Mouse (Mus musculus) stomach, embryonic 16.5 days (tissue): ENCODE measurements around the gene Cdyl2. TPM values are rescaled to one million over a fixed set of nuclear protein-coding genes. Genes with fewer than 3 reads are reported as not detected.

Experiments used
- ATAC-seq: fragments of 200-750 bp; cut with Nextera tagmentation; 2 replicates; pipeline ENCODE4 v1.8.0; 2017; ENCODE audit warnings: moderate number of reproducible peaks, moderate TSS enrichment; ENCODE audit not compliant: insufficient read depth, low FRiP score
- H3K27ac ChIP-seq: fragments of 300-500 bp; sonication (generic); 2 replicates; pipeline ENCODE4 v1.5.1; 2014; ENCODE audit warnings: low read length
- H3K27me3 ChIP-seq: fragments of 300-500 bp; sonication (generic); 2 replicates; pipeline ENCODE4 v1.6.1; 2014; ENCODE audit warnings: low read length, control low read depth, mixed read lengths; ENCODE audit not compliant: control insufficient read depth, insufficient read depth
- H3K36me3 ChIP-seq: fragments of 300-500 bp; sonication (generic); 2 replicates; pipeline ENCODE4 v1.6.1; 2014; ENCODE audit warnings: low read length; ENCODE audit not compliant: control insufficient read depth, insufficient read depth
- H3K4me1 ChIP-seq: fragments of 300-500 bp; sonication (generic); 2 replicates; pipeline ENCODE4 v1.6.1; 2014; ENCODE audit warnings: low read length, control low read depth, mixed read lengths; ENCODE audit not compliant: control insufficient read depth, insufficient read depth
- H3K4me2 ChIP-seq: fragments of 300-500 bp; sonication (generic); 2 replicates; pipeline ENCODE4 v1.6.1; 2014; ENCODE audit warnings: low read depth, low read length, mixed read lengths
- H3K4me3 ChIP-seq: fragments of 300-500 bp; sonication (generic); replicated peaks from 2 replicates; pipeline ENCODE4 v1.5.1; 2014; ENCODE audit warnings: mild to moderate bottlenecking, low read length
- H3K9ac ChIP-seq: fragments of 300-500 bp; sonication (generic); 2 replicates; pipeline ENCODE4 v1.6.1; 2014; ENCODE audit warnings: low read length
- H3K9me3 ChIP-seq: fragments of 300-500 bp; sonication (generic); replicated peaks from 2 replicates; pipeline ENCODE4 v1.6.1; 2016; ENCODE audit warnings: low read length, control low read depth; ENCODE audit not compliant: control insufficient read depth
- WGBS: fragments of 180-500 bp; shearing (Covaris S2); extraction: QIAGEN DNeasy Blood & Tissue Kit; methylation state at CpG from one replicate; pipeline ENCODE4 v1.1.7; 2014; 5-methylcytosine and 5-hydroxymethylcytosine counted together
- polyA plus RNA-seq: library from polyadenylated mRNA; unstranded; fragments of >200 nt; fragmentation: Nextera tagmentation; extraction: Ambion mirVana; gene quantifications from 2 replicates; pipeline ENCODE4 v1.2.1, GENCODE M21; 2015

Cdyl2 gene
- polyA plus RNA-seq, 1 experiment from 2014 or later = 4.4 TPM

- no peaks in the 10 kb centered on the region for H3K4me1 ChIP-seq
- ATAC-seq = no peak
- H3K4me3 ChIP-seq = no peak overlapping the region
- H3K27me3 ChIP-seq = no peaks in the 10 kb centered on the region
- H3K9ac ChIP-seq = no peak overlapping the region
- H3K36me3 ChIP-seq = no peaks in the 10 kb centered on the region
- H3K27ac ChIP-seq = no peak overlapping the region
- 90% methylated on average over 1 of the region's 1 CpGs for WGBS
- H3K4me2 ChIP-seq = no peak overlapping the region
- no peaks in the 10 kb centered on the region for H3K9me3 ChIP-seq
These were observed 56.6 kb downstream of the Cdyl2 start for GRCm38 (mm10) chr8:116676174-116676573.

- Histone ChIP-seq H3K4me1 (no peaks in the 10 kb centered on the region), H3K9ac (no peak overlapping the region), H3K36me3 (no peaks in the 10 kb centered on the region), H3K27ac (no peak overlapping the region), H3K4me2 (no peak overlapping the region), H3K27me3 (no peaks in the 10 kb centered on the region), H3K9me3 (no peaks in the 10 kb centered on the region), H3K4me3 (no peak overlapping the region)
- ATAC-seq = no peak
- 73% methylated on average over 10 of the region's 10 CpGs for WGBS
These were observed 58.6 kb downstream of the Cdyl2 start for GRCm38 (mm10) chr8:116673966-116674805.

GRCm38 (mm10) chr8:116673493-116673892 is 59.3 kb downstream of the Cdyl2 start:
- H3K27me3 ChIP-seq = no peaks in the 10 kb centered on the region
- no peaks in the 10 kb centered on the region for H3K36me3 ChIP-seq
- no peak overlapping the region for H3K27ac ChIP-seq
- H3K9me3 ChIP-seq = peaks cover 4% of the 10 kb centered on the region; the same call in 1 of the 2 replicates
- ATAC-seq = no peak
- H3K4me3 ChIP-seq = no peak overlapping the region
- WGBS = 79% methylated on average over 8 of the region's 8 CpGs
- H3K4me2 ChIP-seq = no peak overlapping the region
- no peaks in the 10 kb centered on the region for H3K4me1 ChIP-seq
- H3K9ac ChIP-seq = no peak overlapping the region

GRCm38 (mm10) chr8:116673052-116673451 is 59.7 kb downstream of the Cdyl2 start:
- Histone ChIP-seq H3K4me2 (no peak overlapping the region), H3K4me1 (no peaks in the 10 kb centered on the region), H3K9me3 (peaks cover 4% of the 10 kb centered on the region; the same call in 1 of the 2 replicates), H3K36me3 (no peaks in the 10 kb centered on the region), H3K9ac (no peak overlapping the region), H3K27ac (no peak overlapping the region), H3K4me3 (no peak overlapping the region), H3K27me3 (no peaks in the 10 kb centered on the region)
- 85% methylated on average over 4 of the region's 4 CpGs for WGBS
- no peak for ATAC-seq

GRCm38 (mm10) chr8:116671543-116671942 is 61.2 kb downstream of the Cdyl2 start:
- WGBS = 61% methylated on average over 5 of the region's 5 CpGs
- H3K9ac ChIP-seq = no peak overlapping the region
- no peaks in the 10 kb centered on the region for H3K27me3 ChIP-seq
- H3K4me1 ChIP-seq = no peaks in the 10 kb centered on the region
- no peak for ATAC-seq
- no peak overlapping the region for H3K4me3 ChIP-seq
- no peak overlapping the region for H3K27ac ChIP-seq
- H3K9me3 ChIP-seq = peaks cover 4% of the 10 kb centered on the region; the same call in 1 of the 2 replicates
- no peaks in the 10 kb centered on the region for H3K36me3 ChIP-seq
- no peak overlapping the region for H3K4me2 ChIP-seq

- WGBS = 79% methylated on average over 7 of the region's 7 CpGs
- Histone ChIP-seq H3K9ac (no peak overlapping the region), H3K4me2 (no peak overlapping the region), H3K27ac (no peak overlapping the region), H3K4me1 (no peaks in the 10 kb centered on the region), H3K27me3 (no peaks in the 10 kb centered on the region), H3K36me3 (no peaks in the 10 kb centered on the region), H3K4me3 (no peak overlapping the region), H3K9me3 (peaks cover 4% of the 10 kb centered on the region; the same call in 1 of the 2 replicates)
- ATAC-seq = no peak
These were observed 62.2 kb downstream of the Cdyl2 start for GRCm38 (mm10) chr8:116670604-116671003.

GRCm38 (mm10) chr8:116668977-116669376 is 63.8 kb downstream of the Cdyl2 start:
- peaks cover 4% of the 10 kb centered on the region; the same call in 1 of the 2 replicates for H3K9me3 ChIP-seq
- H3K27me3 ChIP-seq = no peaks in the 10 kb centered on the region
- H3K4me2 ChIP-seq = no peak overlapping the region
- H3K9ac ChIP-seq = no peak overlapping the region
- no peak overlapping the region for H3K4me3 ChIP-seq
- no peak overlapping the region for H3K27ac ChIP-seq
- 97% methylated on average over 7 of the region's 7 CpGs for WGBS
- ATAC-seq = no peak
- no peaks in the 10 kb centered on the region for H3K36me3 ChIP-seq
- no peaks in the 10 kb centered on the region for H3K4me1 ChIP-seq

- no peak overlapping the region for H3K9ac ChIP-seq
- H3K9me3 ChIP-seq = peaks cover 4% of the 10 kb centered on the region; the same call in 1 of the 2 replicates
- H3K4me1 ChIP-seq = no peaks in the 10 kb centered on the region
- no peaks in the 10 kb centered on the region for H3K27me3 ChIP-seq
- no peaks in the 10 kb centered on the region for H3K36me3 ChIP-seq
- ATAC-seq = no peak
- H3K4me3 ChIP-seq = no peak overlapping the region
- H3K27ac ChIP-seq = no peak overlapping the region
- no peak overlapping the region for H3K4me2 ChIP-seq
- WGBS = 71% methylated on average over 11 of the region's 11 CpGs
These were observed 65.9 kb downstream of the Cdyl2 start for GRCm38 (mm10) chr8:116666781-116667325.

- H3K9ac ChIP-seq = no peak overlapping the region
- H3K36me3 ChIP-seq = no peaks in the 10 kb centered on the region
- no peaks in the 10 kb centered on the region for H3K27me3 ChIP-seq
- no peaks in the 10 kb centered on the region for H3K9me3 ChIP-seq
- no peak overlapping the region for H3K4me3 ChIP-seq
- no peak overlapping the region for H3K4me2 ChIP-seq
- WGBS = 72% methylated on average over 1 of the region's 1 CpGs
- no peak for ATAC-seq
- no peak overlapping the region for H3K27ac ChIP-seq
- no peaks in the 10 kb centered on the region for H3K4me1 ChIP-seq
These were observed 71.3 kb downstream of the Cdyl2 start for GRCm38 (mm10) chr8:116661521-116661920.
